Mouse (Mus musculus) gastrocnemius, adult 18-20 months (tissue): ENCODE measurements around the gene Zfp513. TPM values are rescaled to one million over a fixed set of nuclear protein-coding genes. Genes with fewer than 3 reads are reported as not detected.
"Not testable (repeated sequence)": the region's sequence is repeated elsewhere in the genome, so short reads cannot be mapped to it uniquely, and the experiment has no call there.

Source experiments
- DNase-seq: peaks from one replicate; pipeline ENCODE4 v3.0.0; 2021; ENCODE audit warnings: low spot score
- long read RNA-seq, 2 experiments: library from polyadenylated mRNA; stranded (forward); transcript quantifications; one replicate each; pipeline ENCODE4 v2.0.0; 2021
- total RNA-seq, 2 experiments: library from RNA; stranded (reverse); gene quantifications; 2 replicates each; pipeline ENCODE4 v1.2.3; 2021

The Zfp513 gene
- total RNA-seq: 1 to 10 TPM; 6.0 to 7.2 TPM
- long read RNA-seq, experiment 1, transcript Zfp513-202 (4 exons, 2,228 nt): major isoform, 11 of 18 reads
- long read RNA-seq, experiment 1, partial matches to known transcripts: 0 of 18 reads
- long read RNA-seq, experiment 1, other reads (novel, unspliced or antisense): 7 of 18 reads
- long read RNA-seq, experiment 2, transcript Zfp513-202 (4 exons, 2,228 nt): major isoform, 9 of 14 reads
- long read RNA-seq, experiment 2, partial matches to known transcripts: 0 of 14 reads
- long read RNA-seq, experiment 2, other reads (novel, unspliced or antisense): 3 of 14 reads

DNA sequence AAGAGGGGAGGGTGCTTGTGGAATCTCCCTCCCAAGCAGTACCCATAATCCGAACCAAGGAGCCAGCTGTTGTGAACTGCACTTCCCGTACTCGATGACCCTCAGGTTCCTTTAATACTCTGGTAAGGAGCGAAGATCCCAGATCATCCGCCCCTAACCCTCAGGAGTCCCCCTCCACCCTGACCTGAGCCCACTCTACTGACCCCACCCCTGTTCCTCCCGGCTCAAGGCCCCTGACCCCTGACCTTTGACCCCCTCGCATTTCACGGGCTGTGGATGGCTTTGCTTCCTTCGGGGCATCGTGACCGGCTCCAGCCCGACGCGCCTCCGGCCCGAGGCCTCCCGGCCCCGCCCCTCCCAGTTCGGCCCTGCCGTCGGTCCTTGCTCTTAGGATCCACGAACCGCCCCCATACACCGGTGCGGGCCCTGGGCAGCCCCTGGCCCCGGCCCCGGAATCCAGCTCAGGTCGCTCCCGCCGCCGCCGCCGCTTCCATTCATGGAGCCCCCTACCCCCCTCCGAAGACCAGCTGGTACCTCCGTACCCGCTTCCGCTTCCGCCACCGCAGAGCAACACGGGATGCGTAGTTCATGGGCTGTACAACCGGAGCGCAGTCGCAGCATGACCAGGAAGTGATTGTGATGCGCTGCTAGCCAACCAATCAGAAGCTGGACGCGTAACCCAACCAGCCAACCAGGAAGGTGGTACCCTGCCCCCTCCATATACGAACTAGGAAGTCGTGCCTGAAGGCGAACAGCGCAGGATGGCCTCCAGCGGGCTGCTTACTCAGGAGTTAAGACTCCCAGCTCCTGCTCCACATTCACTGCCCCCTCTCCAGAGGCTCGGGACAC is at the start of gene Zfp513:
TSS of gene Zfp513 (minus strand) at position 562 of the 849 bp plus-strand sequence.
- DNase-seq: peak; percentile 97

DNA sequence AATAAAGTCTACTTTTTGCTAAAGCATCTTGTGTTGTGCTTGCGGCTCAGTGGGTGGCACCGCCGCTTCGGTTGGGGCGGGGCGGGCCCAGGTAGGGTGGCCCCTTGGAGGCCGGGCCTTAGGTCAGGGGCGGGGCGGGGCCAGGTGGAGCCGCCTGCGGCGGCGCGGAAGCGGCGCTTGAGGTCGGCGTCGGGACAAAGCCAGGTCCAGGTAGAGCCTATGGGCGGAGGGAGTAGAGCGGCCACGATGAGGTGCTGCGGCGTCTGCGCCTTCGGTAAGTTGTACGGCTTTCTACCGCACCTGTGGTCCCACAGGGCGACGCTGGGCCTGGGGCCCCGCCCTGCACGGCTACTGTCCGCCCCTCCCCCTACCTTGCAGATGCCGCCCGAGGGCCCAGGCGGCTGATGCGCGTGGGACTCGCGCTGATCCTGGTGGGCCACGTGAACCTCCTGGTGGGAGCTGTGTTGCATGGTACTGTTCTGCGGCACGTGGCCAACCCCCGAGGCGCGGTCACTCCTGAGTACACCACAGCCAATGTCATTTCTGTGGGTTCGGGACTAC is 49.5 kb upstream of the Zfp513 start, which contains the start of gene Krtcap3:
TSS of gene Krtcap3 (plus strand) at position 151 of the 561 bp plus-strand sequence.
- DNase-seq: no peak

DNA sequence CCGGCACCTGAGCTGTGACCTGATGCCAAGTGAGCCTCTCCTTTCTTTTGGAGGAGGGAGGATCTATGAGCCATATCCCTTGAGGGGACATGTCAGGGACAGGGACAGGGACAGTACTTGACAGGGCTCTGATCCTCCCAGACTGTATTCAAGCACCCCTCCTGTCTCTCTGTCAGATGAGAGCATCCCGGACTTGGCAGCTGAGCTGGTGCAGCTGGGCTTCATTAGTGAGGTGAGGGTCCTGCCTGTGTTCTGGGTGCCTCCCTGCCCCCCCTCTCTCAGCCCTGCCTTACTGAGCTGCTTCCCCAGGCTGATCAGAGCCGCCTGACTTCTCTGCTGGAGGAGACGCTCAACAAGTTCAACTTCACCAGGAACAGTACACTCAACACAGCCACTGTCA is 48.6 kb upstream of the Zfp513 start:
- no peak for DNase-seq

DNA sequence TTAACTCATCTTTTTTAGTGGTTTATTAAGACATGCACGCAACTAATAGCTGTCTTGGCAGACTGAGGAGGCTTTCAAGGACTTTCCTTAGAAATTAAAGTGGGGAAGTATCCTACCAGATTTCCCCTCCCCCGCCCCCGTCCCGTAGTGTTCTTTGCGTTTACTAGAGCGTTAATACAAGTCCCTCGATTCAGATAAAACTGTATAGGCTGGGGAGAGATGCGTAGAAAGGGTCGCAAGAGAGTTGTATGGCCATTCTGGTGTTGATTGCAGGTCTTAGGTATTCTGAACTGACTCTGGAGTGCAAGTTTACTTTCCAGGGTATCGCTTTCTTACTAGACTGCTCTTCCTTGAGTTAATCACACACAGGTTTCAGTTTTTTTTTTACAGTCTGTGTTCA is 40.1 kb upstream of the Zfp513 start:
- no peak for DNase-seq

DNA sequence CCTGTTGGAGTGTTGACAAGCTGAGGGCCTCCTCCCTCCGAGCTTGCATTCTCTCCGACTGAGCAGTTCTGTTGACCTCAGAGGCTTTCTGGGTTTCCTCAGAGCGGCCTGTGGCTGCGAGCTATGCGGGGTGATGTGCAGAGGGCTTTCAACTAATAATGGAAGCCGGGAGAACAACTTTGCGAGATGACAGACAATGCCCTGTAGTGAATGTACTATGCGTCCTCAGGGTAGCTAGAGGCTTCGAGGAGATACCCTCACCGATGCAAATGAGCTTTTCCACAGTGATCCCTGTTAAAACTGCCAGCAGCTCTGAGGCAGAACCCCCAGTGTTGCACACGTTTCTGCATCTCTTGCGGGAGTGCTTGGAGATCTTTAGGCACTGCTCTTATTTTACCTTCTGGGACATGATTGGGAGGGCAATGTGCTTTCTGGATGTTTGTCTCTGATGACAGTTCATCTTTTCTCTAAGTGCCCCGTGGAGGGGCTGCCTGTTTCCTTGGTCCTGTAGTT is 39.5 kb upstream of the Zfp513 start:
- DNase-seq: no peak

DNA sequence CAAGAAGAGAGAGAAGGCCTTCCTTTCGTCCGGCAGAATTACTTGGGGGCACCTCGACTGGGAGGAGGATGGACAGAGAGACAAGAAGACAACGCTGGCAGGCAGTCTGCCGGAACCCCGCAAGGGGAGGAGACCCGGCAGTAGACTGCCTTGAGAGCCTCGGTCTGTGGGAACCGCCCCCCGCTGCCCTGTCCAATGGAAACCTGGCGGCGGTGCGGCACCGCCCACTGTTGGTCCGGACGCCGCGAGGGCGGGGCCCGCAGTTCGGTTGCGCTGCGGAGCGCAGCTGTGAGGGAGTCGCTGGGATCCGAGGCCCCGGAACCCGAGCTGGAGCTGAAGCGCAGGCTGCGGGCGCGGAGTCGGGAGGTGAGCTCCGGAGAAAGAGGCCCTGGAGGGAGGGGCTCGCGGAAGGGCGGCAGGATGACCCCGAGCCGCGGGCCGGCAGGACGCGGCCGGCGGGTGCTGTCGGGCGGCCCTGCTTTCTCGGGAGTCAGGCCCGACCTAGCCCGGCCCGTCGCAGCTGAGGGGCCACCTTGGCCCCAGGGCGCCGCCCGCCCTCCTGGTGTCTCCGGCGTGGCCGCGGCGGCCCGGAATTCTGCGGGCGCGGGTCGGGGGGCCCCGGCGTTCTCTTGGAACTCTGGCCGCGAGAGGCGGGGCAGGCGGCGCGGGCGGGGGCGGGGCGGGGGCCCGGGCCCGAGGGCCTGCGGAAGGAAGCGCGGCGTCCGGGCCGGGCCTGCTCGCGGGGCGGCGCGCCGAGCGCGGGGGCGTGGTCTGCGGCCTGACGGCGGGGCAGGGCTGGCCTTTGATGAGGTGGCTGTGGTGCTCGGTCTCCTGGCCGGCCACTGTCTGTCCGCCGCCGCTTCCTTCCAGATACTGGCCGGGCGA is 38.8 kb upstream of the Zfp513 start, which contains the start of the genes Nrbp1 and Gm9970:
TSS of gene Nrbp1 (plus strand) at position 228 of the 885 bp plus-strand sequence.
TSS of gene Gm9970 (minus strand) at position 596 of the 885 bp plus-strand sequence.
- peak; percentile 95 for DNase-seq

DNA sequence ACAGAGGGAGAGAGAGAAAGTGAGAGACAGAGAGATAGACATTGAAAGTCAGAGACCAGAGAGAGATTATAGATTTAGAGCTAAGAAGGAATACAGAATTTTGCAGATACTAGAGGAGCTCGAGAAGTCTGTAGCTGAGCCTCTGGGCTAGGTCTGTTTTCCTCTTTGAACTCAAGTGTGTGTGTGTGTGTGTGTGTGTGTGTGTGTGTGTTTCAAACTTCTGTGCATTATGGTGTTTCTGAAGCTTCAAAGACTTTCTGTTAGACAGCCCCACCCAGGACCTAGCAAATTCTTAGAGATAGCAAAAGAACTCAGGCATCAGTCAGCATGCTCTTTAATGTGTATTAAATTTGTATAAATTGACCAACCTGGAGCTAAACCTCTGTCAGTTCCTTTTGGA is 24.5 kb upstream of the Zfp513 start:
- no peak for DNase-seq

DNA sequence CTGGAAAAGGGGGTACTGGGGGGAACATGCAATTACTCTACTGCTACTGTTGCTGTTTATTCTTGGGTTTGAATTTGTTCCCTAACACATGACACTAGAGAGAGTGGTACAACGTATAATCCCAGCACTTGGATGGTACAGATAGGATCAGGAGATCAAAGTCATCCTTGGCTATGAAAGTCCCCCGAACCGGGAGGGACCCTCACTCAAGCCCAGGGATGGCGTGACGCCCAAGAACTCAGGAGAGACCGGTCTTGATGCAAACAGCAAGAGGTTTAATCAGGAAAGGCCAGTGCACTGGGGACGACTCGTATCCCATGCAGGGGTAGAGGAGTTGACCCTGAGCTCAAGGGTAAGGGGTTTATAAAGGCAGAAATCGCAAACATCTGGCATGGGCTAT is 20.6 kb upstream of the Zfp513 start:
- DNase-seq: no peak

DNA sequence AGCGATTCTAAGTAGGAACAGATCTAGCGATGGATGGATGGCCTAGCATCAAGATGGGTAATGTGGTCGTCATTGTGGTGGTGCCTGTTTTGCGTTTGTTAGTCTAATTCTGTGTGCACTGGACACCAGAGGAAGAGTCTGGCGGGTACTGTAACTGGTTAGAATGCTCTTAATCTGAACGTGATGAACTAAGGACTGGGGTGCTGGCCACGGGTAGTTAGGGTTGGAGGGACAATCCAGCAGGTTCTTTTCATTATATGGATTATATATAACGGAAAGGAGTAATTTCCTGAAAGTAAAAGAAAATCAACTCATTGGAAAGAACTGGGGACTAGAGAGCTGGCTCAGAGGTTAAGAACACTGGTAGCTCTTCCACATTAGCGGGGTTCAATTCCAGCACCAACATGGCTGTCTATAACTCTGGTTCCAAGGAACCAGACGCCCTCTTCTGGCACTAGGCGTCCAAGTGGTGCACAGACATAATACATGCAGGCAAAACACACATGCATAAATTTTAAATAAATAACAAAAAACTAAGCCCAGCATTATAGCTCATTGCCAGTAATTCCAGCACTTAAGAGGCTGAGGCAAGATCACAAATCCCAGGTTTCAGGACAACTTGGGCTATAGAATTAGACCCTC is 19.3 kb upstream of the Zfp513 start:
- no peak for DNase-seq

DNA sequence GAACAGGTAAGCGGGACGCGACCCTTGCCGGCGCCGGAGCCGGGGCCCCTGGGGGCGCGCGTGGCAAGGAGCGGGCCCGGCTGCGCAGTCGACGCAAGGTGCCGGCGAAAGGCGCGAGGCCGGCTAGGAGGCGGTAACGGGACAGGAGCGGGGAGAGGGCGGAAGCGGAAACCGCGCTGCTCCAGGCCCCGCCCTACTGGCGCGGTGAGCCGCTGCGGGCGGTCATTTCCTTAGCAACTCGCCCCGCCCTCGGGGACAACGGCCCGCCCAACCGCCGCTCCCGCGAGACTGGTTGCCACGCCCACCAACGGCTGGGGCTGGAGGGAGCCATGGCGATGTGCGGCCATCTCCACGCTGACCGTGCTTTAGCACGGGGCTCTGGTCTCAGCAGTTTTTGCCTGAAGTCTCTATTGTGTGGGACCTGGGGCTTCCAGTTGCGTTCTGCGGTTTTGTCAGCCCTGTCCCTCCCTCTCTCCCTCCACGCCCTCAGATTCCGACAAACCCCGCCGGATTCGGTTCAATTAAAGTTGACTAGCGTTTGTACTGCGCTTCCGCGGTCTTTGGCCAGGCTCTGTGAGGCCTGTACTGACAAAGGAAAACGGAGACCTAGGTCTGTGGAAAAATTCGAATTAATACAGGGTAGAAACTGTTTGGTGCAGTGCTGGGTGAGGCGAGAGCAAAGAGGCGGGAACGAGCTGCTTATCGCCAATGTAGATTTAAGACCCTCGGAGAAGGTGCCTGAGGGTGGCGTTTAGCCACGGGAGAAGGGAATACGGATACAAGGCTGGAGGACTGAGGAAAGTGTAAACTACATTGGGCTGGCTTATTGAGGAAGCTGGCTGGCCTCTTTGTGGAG is 18.6 kb upstream of the Zfp513 start, which contains the start of gene Ppm1g:
TSS of gene Ppm1g (minus strand) at position 240 of the 856 bp plus-strand sequence.
- peak; percentile 98 for DNase-seq

DNA sequence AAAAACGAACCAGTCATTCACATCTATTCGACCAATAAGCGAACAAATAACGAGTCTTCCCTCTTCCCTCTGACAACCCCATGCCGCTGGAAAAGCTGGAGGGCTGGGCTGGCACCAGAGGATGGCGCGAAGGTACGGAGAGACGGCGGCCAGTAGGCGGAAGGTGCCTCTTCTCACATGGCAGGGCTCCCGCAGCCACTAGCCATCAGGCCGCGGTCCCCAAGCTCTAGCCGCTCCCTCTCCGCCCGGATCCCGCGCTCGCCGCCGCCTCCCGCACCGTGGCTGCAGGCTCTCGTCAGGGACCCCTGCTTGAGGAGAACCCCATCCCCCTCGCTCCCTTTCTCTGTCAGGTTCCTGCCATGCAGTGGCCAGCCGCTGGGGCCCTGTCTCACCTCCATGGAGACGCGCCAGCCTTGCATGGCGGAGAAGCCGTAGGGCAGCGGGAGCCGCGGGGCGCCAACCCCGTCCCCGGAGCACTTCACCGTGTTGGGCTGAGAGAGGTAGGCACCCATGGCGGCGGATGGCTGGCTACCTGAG is 17.9 kb upstream of the Zfp513 start:
- DNase-seq: peak; percentile 24

DNA sequence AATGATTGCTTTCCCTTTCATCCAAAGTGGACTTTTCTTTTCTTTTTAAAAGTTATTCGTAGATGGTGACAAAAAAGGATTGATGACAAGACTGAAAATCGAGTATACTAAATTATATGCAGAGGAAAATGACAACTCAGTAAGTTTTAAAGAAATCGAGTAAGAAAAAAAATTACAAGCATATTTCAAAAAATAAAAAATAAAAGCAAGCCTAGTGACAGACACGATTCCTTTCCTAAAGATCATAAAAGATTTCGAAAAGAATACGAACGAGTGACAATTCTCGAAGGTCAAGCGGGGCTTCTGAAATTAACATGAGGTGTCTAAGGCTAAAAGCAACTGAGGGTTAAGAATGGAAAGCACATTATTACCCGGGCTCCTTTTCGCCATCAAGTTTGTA is 17.4 kb upstream of the Zfp513 start:
- no peak for DNase-seq

DNA sequence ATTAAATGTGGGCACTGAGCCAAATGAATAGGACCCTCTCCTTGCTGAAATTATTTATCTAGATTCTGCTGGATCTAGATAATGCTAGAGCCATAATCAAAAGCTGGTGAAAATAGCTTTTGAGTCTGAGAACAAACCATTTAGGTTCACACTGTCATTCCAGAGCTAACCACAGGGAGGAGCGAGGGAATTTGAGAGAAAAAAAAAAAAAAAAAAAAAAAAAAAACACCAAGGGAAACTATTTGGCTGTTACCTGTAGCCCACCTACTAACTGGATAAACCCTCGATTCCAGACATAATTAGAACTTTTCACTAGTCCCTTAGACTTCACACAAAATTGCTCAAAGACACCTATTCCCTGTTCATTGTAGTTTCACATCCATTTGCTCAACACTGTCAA is 17.0 kb upstream of the Zfp513 start:
- DNase-seq: no peak

DNA sequence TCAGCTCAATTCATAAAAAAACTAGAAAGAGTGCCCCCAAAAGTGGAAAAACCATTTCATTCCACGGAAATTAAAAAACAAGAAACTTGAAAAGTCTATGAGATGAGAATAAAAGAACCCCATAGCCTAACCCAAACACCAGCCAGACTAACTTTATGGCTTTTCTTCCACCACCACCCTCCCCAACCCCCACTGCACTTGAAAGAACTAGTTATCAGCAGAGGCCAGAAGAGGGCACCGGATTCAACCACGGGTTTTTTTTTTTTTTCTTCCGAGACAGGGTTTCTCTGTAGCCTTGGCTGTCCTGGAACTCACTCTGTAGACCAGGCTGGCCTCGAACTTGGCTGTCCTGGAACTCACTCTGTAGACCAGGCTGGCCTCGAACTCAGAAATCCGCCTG is 16.2 kb upstream of the Zfp513 start:
- no peak for DNase-seq

DNA sequence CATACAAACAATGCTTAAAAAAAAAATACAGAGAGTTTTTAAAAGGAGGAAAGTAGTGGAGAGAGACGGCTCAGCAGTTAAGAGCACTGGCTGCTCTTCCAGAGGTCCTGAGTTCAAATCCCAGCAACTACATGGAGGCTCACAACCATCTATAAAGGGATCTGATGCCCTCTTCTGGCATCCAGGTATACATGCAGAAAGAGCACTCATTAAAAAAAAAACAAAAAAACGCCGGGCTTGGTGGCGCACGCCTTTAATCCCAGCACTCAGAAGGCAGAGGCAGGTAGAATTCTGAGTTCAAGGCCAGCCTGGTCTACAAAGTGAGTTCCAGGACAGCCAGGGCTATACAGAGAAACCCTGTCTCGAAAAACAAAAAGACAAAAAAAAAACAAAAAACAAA is 14.5 kb upstream of the Zfp513 start:
- DNase-seq: not testable (repeated sequence)

DNA sequence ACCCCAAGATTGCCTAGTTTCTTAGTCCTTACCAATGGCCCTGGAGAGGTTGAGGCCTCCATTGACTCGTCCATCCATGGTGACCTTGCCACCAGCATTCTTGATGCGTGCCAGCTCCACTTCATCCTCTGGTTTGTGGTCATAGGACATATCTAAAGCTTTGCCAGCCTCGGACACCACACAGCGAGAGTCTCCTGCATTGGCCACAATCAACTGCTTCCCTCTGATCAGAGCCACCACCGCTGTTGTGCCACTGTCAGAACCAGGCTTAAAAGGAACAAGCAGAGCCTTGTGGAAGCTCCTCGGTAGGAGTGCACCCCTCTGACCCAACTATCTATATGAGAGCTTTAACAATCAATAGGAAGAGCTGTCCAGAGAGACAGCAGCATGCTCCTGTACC is 2.3 kb upstream of the Zfp513 start:
- no peak for DNase-seq

DNA sequence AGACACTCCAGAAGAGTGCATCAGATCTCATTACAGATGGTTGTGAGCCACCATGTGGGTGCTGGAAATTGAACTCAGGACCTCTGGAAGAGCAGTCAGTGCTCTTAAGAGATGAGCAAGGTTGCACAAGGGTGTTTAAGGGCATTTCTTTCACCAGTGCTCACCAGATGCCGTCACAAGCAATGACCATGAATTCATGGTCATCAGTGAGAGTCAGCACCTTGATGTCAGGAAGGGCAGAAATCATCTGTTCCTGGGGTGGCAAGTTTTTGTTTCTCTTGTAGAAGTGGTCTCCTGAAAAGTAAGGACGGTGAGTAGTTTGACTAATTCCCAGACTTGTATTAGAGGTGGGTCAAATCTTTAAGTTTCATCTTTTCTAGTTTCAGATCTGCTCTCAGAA is 1.8 kb upstream of the Zfp513 start:
- DNase-seq: no peak

DNA sequence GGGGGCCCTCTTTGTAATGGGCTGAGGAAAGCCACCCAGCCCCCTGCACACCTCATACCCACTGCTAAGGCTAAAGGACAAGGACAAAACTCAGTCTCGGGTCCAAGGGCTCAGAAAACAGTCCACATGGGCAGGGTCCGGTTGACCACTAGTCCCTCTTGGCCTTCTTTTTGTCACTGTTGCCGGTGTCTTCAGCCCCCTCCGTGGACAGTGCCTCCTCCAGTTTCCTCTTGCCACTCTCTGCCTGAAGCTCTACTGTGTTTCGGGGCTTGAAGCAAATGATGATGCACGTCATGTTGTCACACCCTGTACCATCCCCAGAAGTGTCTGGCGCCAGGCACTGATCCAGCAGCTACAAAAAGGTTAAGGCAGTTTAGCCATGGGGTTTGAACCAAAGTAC is 830 bp upstream of the Zfp513 start:
- no peak for DNase-seq
